Mouse (Mus musculus) megakaryocyte, embryonic 14.5 days (primary cell): ENCODE results near the gene Adap2. TPM values are rescaled to one million over a fixed set of nuclear protein-coding genes. Genes with fewer than 3 reads are reported as not detected.
"Not testable (repeated sequence)": the region's sequence is repeated elsewhere in the genome, so short reads cannot be mapped to it uniquely, and the experiment has no call there.

Experiments
- H3K27me3 ChIP-seq: replicated peaks from 2 replicates; pipeline ENCODE3; 2012; ENCODE audit warnings: inconsistent platforms
- H3K36me3 ChIP-seq: replicated peaks from 2 replicates; pipeline ENCODE3; 2012; ENCODE audit warnings: low read length, inconsistent platforms, mixed read lengths
- H3K4me1 ChIP-seq: 2 replicates; pipeline ENCODE4 v1.6.1; 2012; ENCODE audit warnings: inconsistent platforms
- H3K4me3 ChIP-seq: replicated peaks from 2 replicates; pipeline ENCODE3; 2012; ENCODE audit warnings: moderate library complexity, mild to moderate bottlenecking, inconsistent platforms
- H3K9me3 ChIP-seq: 2 replicates; pipeline ENCODE4 v1.6.1; 2012; ENCODE audit warnings: inconsistent platforms
- FLI1 ChIP-seq: IDR thresholded peaks from 2 replicates; pipeline ENCODE4 v1.6.1; 2012; ENCODE audit warnings: low read length, inconsistent platforms, mixed read lengths
- GATA1 ChIP-seq: IDR thresholded peaks from 3 replicates; pipeline ENCODE4 v1.6.1; 2012; ENCODE audit warnings: mixed read lengths, low read length, inconsistent platforms, borderline replicate concordance
- polyA plus RNA-seq: library from polyadenylated mRNA; stranded (reverse); fragments of >175 nt; gene quantifications from 2 replicates; pipeline ENCODE4 v1.2.3, GENCODE M21; 2012; ENCODE audit warnings: low replicate concordance; ENCODE audit not compliant: insufficient read depth

The Adap2 gene
- polyA plus RNA-seq, 1 experiment = 4.2 TPM

- Histone ChIP-seq H3K4me1 (peaks cover 91% of the 10 kb centered on the region), H3K9me3 (no peaks in the 10 kb centered on the region), H3K4me3 (no peak overlapping the region), H3K27me3 (peaks cover 3% of the 10 kb centered on the region), H3K36me3 (peaks cover 3% of the 10 kb centered on the region)
- TF ChIP-seq GATA1 (no peak), FLI1 (no peak)
Measured at GRCm38 (mm10) chr11:80173963-80174670, 20.2 kb downstream of the Adap2 start.

- Histone ChIP-seq H3K4me3 (no peak overlapping the region), H3K4me1 (peaks cover 62% of the 10 kb centered on the region), H3K27me3 (peaks cover 3% of the 10 kb centered on the region), H3K9me3 (no peaks in the 10 kb centered on the region), H3K36me3 (peaks cover 3% of the 10 kb centered on the region)
- TF ChIP-seq GATA1 (no peak), FLI1 (no peak)
Measured at GRCm38 (mm10) chr11:80176911-80177895, 23.3 kb downstream of the Adap2 start.

GRCm38 (mm10) chr11:80178316-80178715 lies 24.4 kb downstream of the Adap2 start:
- Histone ChIP-seq H3K36me3 (peaks cover 3% of the 10 kb centered on the region), H3K4me1 (peaks cover 50% of the 10 kb centered on the region), H3K9me3 (no peaks in the 10 kb centered on the region), H3K4me3 (no peak overlapping the region), H3K27me3 (peaks cover 3% of the 10 kb centered on the region)
- TF ChIP-seq FLI1 = no peak
- TF ChIP-seq GATA1 = no peak

- Histone ChIP-seq H3K9me3 (no peaks in the 10 kb centered on the region), H3K36me3 (peaks cover 6% of the 10 kb centered on the region), H3K4me3 (no peak overlapping the region), H3K27me3 (no peaks in the 10 kb centered on the region), H3K4me1 (peaks cover 39% of the 10 kb centered on the region)
- no peak for TF ChIP-seq GATA1
- no peak for TF ChIP-seq FLI1
Measured at GRCm38 (mm10) chr11:80181021-80181749, 27.3 kb downstream of the Adap2 start.

GRCm38 (mm10) chr11:80183054-80183704 lies 29.3 kb downstream of the Adap2 start:
- Histone ChIP-seq H3K4me1 (peaks cover 23% of the 10 kb centered on the region), H3K4me3 (peak overlapping the region; percentile 100)
- H3K9me3 ChIP-seq, H3K36me3 ChIP-seq, H3K27me3 ChIP-seq: not testable (repeated sequence)

- Histone ChIP-seq H3K36me3 (peaks cover 8% of the 10 kb centered on the region), H3K4me1 (peaks cover 18% of the 10 kb centered on the region), H3K4me3 (peak within 1 kb of the TSS; percentile 100), H3K9me3 (no peaks in the 10 kb centered on the region), H3K27me3 (no peaks in the 10 kb centered on the region)
- no peak for TF ChIP-seq GATA1
- TF ChIP-seq FLI1 = no peak
Measured at GRCm38 (mm10) chr11:80183705-80184255, 29.9 kb downstream of the Adap2 start, which contains the start of gene Rnf135. TSS of gene Rnf135 (plus strand) at chr11:80183851.

- Histone ChIP-seq H3K36me3 (peaks cover 15% of the 10 kb centered on the region), H3K27me3 (no peaks in the 10 kb centered on the region), H3K4me3 (peak overlapping the region; percentile 100), H3K4me1 (peaks cover 18% of the 10 kb centered on the region), H3K9me3 (no peaks in the 10 kb centered on the region)
- TF ChIP-seq GATA1 = no peak
Measured at GRCm38 (mm10) chr11:80184531-80185071, 30.7 kb downstream of the Adap2 start.

GRCm38 (mm10) chr11:80185441-80185976 lies 31.6 kb downstream of the Adap2 start:
- H3K27me3 ChIP-seq, H3K9me3 ChIP-seq: not testable (repeated sequence)
- peak overlapping the region; percentile 62 for H3K4me3 ChIP-seq
- peaks cover 18% of the 10 kb centered on the region for H3K4me1 ChIP-seq
- peaks cover 23% of the 10 kb centered on the region for H3K36me3 ChIP-seq

- no peak for TF ChIP-seq FLI1
- no peak for TF ChIP-seq GATA1
- H3K9me3 ChIP-seq = peaks cover 14% of the 10 kb centered on the region
- H3K36me3 ChIP-seq = peaks cover 68% of the 10 kb centered on the region
- H3K27me3 ChIP-seq = no peaks in the 10 kb centered on the region
- H3K4me3 ChIP-seq = no peak overlapping the region
- H3K4me1 ChIP-seq = peaks cover 13% of the 10 kb centered on the region
Measured at GRCm38 (mm10) chr11:80190280-80190679, 36.4 kb downstream of the Adap2 start.
